8 mouse cellular contexts compared by ENCODE assay signal in the genomic region with DNA sequence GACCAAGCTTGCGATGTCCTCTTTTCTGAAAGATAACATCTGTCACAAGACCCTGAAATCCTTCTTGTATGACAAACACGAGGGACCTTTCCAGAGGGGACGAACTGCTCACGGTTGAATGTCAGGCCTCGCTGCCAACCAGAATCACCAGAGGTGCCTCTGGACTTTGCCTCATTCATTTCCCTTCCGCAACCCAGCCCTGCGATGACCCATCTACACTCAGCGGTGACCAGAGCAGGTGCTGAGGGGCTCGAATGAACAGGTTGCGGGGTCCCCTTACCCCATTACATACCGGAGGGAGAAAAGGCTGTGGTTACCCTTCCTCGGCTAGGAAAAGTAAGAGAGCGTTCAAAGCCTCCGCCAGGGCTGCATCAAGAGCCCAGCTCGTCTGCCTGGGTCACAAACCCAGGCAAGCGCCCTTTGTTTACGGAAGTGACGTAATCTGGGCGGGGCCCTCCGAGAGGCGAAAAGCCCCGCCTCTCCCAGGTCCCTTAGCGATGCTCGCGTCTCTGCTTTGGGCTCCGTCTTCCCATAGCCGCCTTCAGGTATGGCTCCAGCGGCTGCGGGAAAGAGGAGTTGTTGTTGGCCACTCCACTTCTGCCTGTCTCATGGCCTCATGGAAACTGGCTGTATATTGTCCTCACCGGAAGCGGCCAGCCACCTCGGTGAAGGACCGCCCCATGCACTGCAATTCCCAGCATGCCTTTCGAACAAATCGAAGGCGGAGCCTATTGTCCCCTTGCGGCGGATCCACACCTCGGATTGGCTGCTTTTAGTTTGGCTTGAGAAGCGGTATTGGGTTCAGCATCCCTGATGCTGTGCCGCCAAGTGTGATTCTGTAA. TPM values are rescaled to one million over a fixed set of nuclear protein-coding genes. Genes with fewer than 3 reads are reported as not detected.
DNase-seq lines count a peak whose midpoint lies in the region; ATAC-seq and TF ChIP-seq lines count a peak whose summit lies in the region.

Gene Ccdc28a, minus strand, starts transcription at position 439 of the 842 bp plus-strand sequence.

- H3K9ac ChIP-seq in hindbrain, embryonic 13.5 days: peak within 1 kb of the TSS; percentile 81

- H3K4me2 ChIP-seq in hindbrain, embryonic 13.5 days: peak within 1 kb of the TSS; percentile 80

- no peaks in the 10 kb centered on the region for H3K36me3 ChIP-seq in hindbrain, embryonic 13.5 days

- DNase-seq in Patski (ENCODE audit: low read depth, low spot score): peak; percentile 75
- peak; percentile 96 to 97 for DNase-seq in cerebellum, postnatal 14 days
- peak; percentile 91 for DNase-seq in frontal cortex, postnatal 14 days (ENCODE audit: low spot score in 2 of 2)
- DNase-seq in layer of hippocampus, postnatal 25 days (ENCODE audit: extremely low spot score in 1 of 2, low spot score in 1 of 2): peak; percentile 86 to 96
- DNase-seq in lung, postnatal 25 days (ENCODE audit: low spot score): peak; percentile 96
- peak; percentile 95 for DNase-seq in retina, embryonic 14.5 days (ENCODE audit: low spot score)
- DNase-seq in thymus, postnatal 4 days: peak; percentile 98

- CTCF ChIA-PET in Patski (lab: Charles Lee): no interaction called here

- in situ Hi-C loops in Patski (cut with MboI; ENCODE audit: low pct_unique_long_range_greater_than_20kb): loop anchor here (5.0 kb wide), 2 partner anchors 88 to 293 kb away; no protein-coding TSS in a partner anchor

- under 1% methylated on average over 41 of the region's 41 CpGs for WGBS in hindbrain, embryonic 13.5 days

- H3K4me1 ChIP-seq in hindbrain, embryonic 13.5 days (replicated peaks): peaks cover 5% of the 10 kb centered on the region

- peak within 1 kb of the TSS; percentile 75 for H3K4me3 ChIP-seq in hindbrain, embryonic 13.5 days

- H3K27me3 ChIP-seq in Patski: no peaks in the 10 kb centered on the region
- no peaks in the 10 kb centered on the region for H3K27me3 ChIP-seq in hindbrain, embryonic 13.5 days

- POLR2A ChIA-PET in Patski (lab: Charles Lee): interaction anchor here (0.6 kb wide), 1 partner anchor 360 kb away, joined by 3 read pairs; no protein-coding TSS in a partner anchor

- H3K9me3 ChIP-seq in hindbrain, embryonic 13.5 days: no peaks in the 10 kb centered on the region

- peak within 1 kb of the TSS; percentile 88 for H3K27ac ChIP-seq in hindbrain, embryonic 13.5 days

- no peak for TF ChIP-seq CTCF in Patski (IDR thresholded peaks at IDR 0.05)

- peak; percentile 96 for ATAC-seq in Patski
- peak; percentile 99 for ATAC-seq in hindbrain, embryonic 13.5 days (ENCODE audit: low FRiP score)

RNA-seq across cellular contexts. Expression of gene Ccdc28a, which starts in this region (rescaled TPM):
- polyA plus RNA-seq in Patski (2021): 25.0 TPM
- 6.6 and 9.3 TPM in 2 replicates for polyA plus RNA-seq in hindbrain, embryonic 13.5 days (2015; fragmentation: Nextera tagmentation; extraction: Ambion mirVana)
- total RNA-seq in layer of hippocampus, postnatal 25 days (2021): 10 to 100 TPM; 30.3 to 34.5 TPM

Comparison
In these comparisons a context has a peak if more than half of its experiments do, and no peak if none do; other contexts are left out.
1. Peak in every context shown above with its lines: DNase-seq, ATAC-seq, H3K4me3 ChIP-seq and H3K27ac ChIP-seq.